Mouse (Mus musculus): ENCODE measurements around the gene Thsd4. TPM values are rescaled to one million over a fixed set of nuclear protein-coding genes. Genes with fewer than 3 reads are reported as not detected.

The Thsd4 gene
- 19.9 and 21.3 TPM in 2 replicates for polyA plus RNA-seq (2015; fragmentation: Nextera tagmentation; extraction: Ambion mirVana)

- peak within 1 kb of the TSS; percentile 64 for H3K4me2 ChIP-seq (ENCODE audit: low read length)
- H3K4me1 ChIP-seq (replicated peaks; ENCODE audit: insufficient read depth, low read length): peaks cover 36% of the 10 kb centered on the region
- peak; percentile 76 for DNase-seq (ENCODE audit: low spot score)
- TF ChIP-seq CTCF (IDR thresholded peaks at IDR 0.05; ENCODE audit: low read depth): peak; percentile 79
- H3K9me3 ChIP-seq (replicated peaks; ENCODE audit: low read length): no peaks in the 10 kb centered on the region
- peak within 1 kb of the TSS; percentile 72 for H3K9ac ChIP-seq (ENCODE audit: low read depth, low read length)
- H3K4me3 ChIP-seq (replicated peaks; ENCODE audit: low read depth, low read length): peak within 1 kb of the TSS; percentile 52
- H3K27me3 ChIP-seq (ENCODE audit: insufficient read depth, low read length): no peaks in the 10 kb centered on the region
- WGBS: under 1% methylated on average over 47 of the region's 51 CpGs
- H3K27ac ChIP-seq: 0 out of 2 replicates have a peak within 1 kb of the TSS, but pooled peaks have one; percentile 36
- ATAC-seq (replicated peaks; ENCODE audit: low FRiP score, low read depth): peak; percentile 76
- H3K36me3 ChIP-seq (ENCODE audit: insufficient read depth, low read length): no peaks in the 10 kb centered on the region
Measured at GRCm38 (mm10) chr9:60521806-60522264, at the start of gene Thsd4. Thsd4 (minus strand) TSS chr9:60522046.

DNA sequence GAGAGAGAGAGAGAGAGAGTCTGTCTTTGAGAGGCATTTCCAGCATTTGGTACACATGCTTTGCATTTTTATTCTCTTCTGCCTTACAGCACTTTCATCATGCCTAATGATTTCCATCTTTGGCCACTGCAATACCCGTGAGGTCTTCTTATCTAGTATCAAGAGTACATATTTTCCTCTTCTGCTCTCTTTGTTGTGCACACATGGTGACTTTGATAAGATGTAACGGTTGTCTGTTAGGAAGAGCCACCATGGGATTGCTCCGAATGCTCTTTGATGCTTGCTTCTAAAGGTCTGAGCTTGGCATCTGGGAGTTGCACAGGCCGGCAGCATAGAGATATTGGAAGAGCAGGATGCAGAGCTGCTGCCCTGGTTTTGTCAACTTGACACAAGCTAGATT lies 49.2 kb upstream of the Thsd4 start:
- ATAC-seq (replicated peaks; ENCODE audit: low FRiP score, low read depth): no peak
- Histone ChIP-seq H3K4me1 (replicated peaks; ENCODE audit: insufficient read depth, low read length) (no peaks in the 10 kb centered on the region), H3K27ac (no peak overlapping the region), H3K36me3 (ENCODE audit: insufficient read depth, low read length) (no peaks in the 10 kb centered on the region), H3K9ac (ENCODE audit: low read depth, low read length) (no peak overlapping the region), H3K4me2 (ENCODE audit: low read length) (no peak overlapping the region), H3K27me3 (ENCODE audit: insufficient read depth, low read length) (no peaks in the 10 kb centered on the region), H3K9me3 (replicated peaks; ENCODE audit: low read length) (no peaks in the 10 kb centered on the region), H3K4me3 (replicated peaks; ENCODE audit: low read depth, low read length) (no peak overlapping the region)
- DNase-seq (ENCODE audit: low spot score): no peak
- WGBS: 85% methylated on average over 4 of the region's 4 CpGs
- no peak for TF ChIP-seq CTCF (IDR thresholded peaks at IDR 0.05; ENCODE audit: low read depth)

DNA sequence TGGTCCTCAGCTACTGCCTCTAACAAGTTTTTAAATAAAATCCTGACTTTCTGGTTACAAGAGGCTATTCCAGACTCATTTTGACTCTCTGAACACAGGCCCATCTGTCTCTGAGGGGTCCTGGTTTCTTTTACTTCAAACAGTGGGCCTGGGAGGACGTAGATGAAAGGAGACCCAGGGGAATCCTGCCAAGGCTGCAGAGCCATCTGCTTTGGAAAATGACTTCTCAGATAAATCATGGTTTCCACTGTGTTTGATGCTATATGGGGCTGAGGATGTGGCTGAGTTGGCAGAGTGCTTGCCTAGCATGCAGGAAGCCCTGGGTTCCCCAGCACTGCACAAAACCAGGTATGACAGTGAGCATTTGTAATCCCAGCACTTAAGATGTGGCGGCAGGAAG lies 47.5 kb upstream of the Thsd4 start:
- no peak for TF ChIP-seq CTCF (IDR thresholded peaks at IDR 0.05; ENCODE audit: low read depth)
- Histone ChIP-seq H3K27me3 (ENCODE audit: insufficient read depth, low read length) (no peaks in the 10 kb centered on the region), H3K9ac (ENCODE audit: low read depth, low read length) (no peak overlapping the region), H3K4me1 (replicated peaks; ENCODE audit: insufficient read depth, low read length) (no peaks in the 10 kb centered on the region), H3K36me3 (ENCODE audit: insufficient read depth, low read length) (no peaks in the 10 kb centered on the region), H3K4me3 (replicated peaks; ENCODE audit: low read depth, low read length) (no peak overlapping the region), H3K27ac (no peak overlapping the region), H3K9me3 (replicated peaks; ENCODE audit: low read length) (no peaks in the 10 kb centered on the region), H3K4me2 (ENCODE audit: low read length) (no peak overlapping the region)
- DNase-seq (ENCODE audit: low spot score) (no peak), ATAC-seq (replicated peaks; ENCODE audit: low FRiP score, low read depth) (no peak)
- WGBS: 72% methylated on average over 2 of the region's 2 CpGs

DNA sequence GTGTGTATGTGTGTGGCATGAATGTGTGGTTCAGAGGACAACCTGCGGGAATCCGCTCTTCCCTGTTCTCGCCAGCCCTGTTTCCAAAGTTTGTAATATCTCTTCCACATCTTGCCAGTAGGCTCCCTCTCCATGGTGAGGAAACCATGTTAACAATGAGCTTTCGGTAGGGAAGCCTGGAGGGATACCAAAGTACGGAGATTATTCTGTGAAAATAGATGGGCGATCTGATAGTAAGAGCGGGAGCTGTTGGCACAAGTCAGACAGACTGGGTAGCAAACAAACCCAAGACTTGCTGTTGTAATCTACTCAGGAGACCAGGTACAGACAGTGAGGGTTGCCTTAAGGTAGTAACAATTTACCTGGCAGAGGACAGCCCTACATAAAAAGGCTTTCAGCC lies 42.0 kb upstream of the Thsd4 start:
- Histone ChIP-seq H3K4me3 (replicated peaks; ENCODE audit: low read depth, low read length) (no peak overlapping the region), H3K9ac (ENCODE audit: low read depth, low read length) (no peak overlapping the region), H3K27me3 (ENCODE audit: insufficient read depth, low read length) (no peaks in the 10 kb centered on the region), H3K9me3 (replicated peaks; ENCODE audit: low read length) (no peaks in the 10 kb centered on the region), H3K4me2 (ENCODE audit: low read length) (no peak overlapping the region), H3K27ac (peak overlapping the region; percentile 84; the same call in 1 of the 2 replicates), H3K36me3 (ENCODE audit: insufficient read depth, low read length) (no peaks in the 10 kb centered on the region), H3K4me1 (replicated peaks; ENCODE audit: insufficient read depth, low read length) (peaks cover 12% of the 10 kb centered on the region)
- 81% methylated on average over 7 of the region's 7 CpGs for WGBS
- DNase-seq (ENCODE audit: low spot score): no peak
- ATAC-seq (replicated peaks; ENCODE audit: low FRiP score, low read depth): no peak
- TF ChIP-seq CTCF (IDR thresholded peaks at IDR 0.05; ENCODE audit: low read depth): no peak

GRCm38 (mm10) chr9:60562443-60563371 lies 40.9 kb upstream of the Thsd4 start:
- DNase-seq (ENCODE audit: low spot score): peak; percentile 93
- Histone ChIP-seq H3K4me2 (ENCODE audit: low read length) (peak overlapping the region; percentile 58), H3K9ac (ENCODE audit: low read depth, low read length) (no peak overlapping the region), H3K36me3 (ENCODE audit: insufficient read depth, low read length) (no peaks in the 10 kb centered on the region), H3K27ac (peak overlapping the region; percentile 84), H3K4me3 (replicated peaks; ENCODE audit: low read depth, low read length) (peak overlapping the region; percentile 18; the same call in 1 of the 2 replicates), H3K9me3 (replicated peaks; ENCODE audit: low read length) (no peaks in the 10 kb centered on the region), H3K4me1 (replicated peaks; ENCODE audit: insufficient read depth, low read length) (peaks cover 12% of the 10 kb centered on the region), H3K27me3 (ENCODE audit: insufficient read depth, low read length) (no peaks in the 10 kb centered on the region)
- WGBS: 3% methylated on average over 20 of the region's 20 CpGs
- ATAC-seq (replicated peaks; ENCODE audit: low FRiP score, low read depth): peak; percentile 85
- TF ChIP-seq CTCF (IDR thresholded peaks at IDR 0.05; ENCODE audit: low read depth): peak; percentile 75

- Histone ChIP-seq H3K27me3 (ENCODE audit: insufficient read depth, low read length) (no peaks in the 10 kb centered on the region), H3K36me3 (ENCODE audit: insufficient read depth, low read length) (no peaks in the 10 kb centered on the region), H3K9ac (ENCODE audit: low read depth, low read length) (no peak overlapping the region), H3K4me2 (ENCODE audit: low read length) (peak overlapping the region; percentile 58), H3K27ac (peak overlapping the region; percentile 84), H3K9me3 (replicated peaks; ENCODE audit: low read length) (no peaks in the 10 kb centered on the region), H3K4me3 (replicated peaks; ENCODE audit: low read depth, low read length) (no peak overlapping the region), H3K4me1 (replicated peaks; ENCODE audit: insufficient read depth, low read length) (peaks cover 12% of the 10 kb centered on the region)
- ATAC-seq (replicated peaks; ENCODE audit: low FRiP score, low read depth): no peak
- WGBS: 25% methylated on average over 9 of the region's 9 CpGs
- no peak for TF ChIP-seq CTCF (IDR thresholded peaks at IDR 0.05; ENCODE audit: low read depth)
- peak; percentile 59 for DNase-seq (ENCODE audit: low spot score)
Measured at GRCm38 (mm10) chr9:60561641-60562289, 39.9 kb upstream of the Thsd4 start.

All from kidney, postnatal 0 days (tissue).